Mouse (Mus musculus) megakaryocyte, embryonic 14.5 days (primary cell): ENCODE measurements at regions not wholly inside any gene's neighbourhood (a gene's known extent, or its start where the extent isn't known, plus 50 kb on each side); places are given as distances from the start of the nearest gene placed in this dataset.

Source experiments
- H3K27me3 ChIP-seq: replicated peaks from 2 replicates; pipeline ENCODE3; 2012; ENCODE audit warnings: inconsistent platforms
- H3K36me3 ChIP-seq: replicated peaks from 2 replicates; pipeline ENCODE3; 2012; ENCODE audit warnings: low read length, inconsistent platforms, mixed read lengths
- H3K4me1 ChIP-seq: 2 replicates; pipeline ENCODE4 v1.6.1; 2012; ENCODE audit warnings: inconsistent platforms
- H3K4me3 ChIP-seq: replicated peaks from 2 replicates; pipeline ENCODE3; 2012; ENCODE audit warnings: moderate library complexity, mild to moderate bottlenecking, inconsistent platforms
- H3K9me3 ChIP-seq: 2 replicates; pipeline ENCODE4 v1.6.1; 2012; ENCODE audit warnings: inconsistent platforms
- FLI1 ChIP-seq: IDR thresholded peaks from 2 replicates; pipeline ENCODE4 v1.6.1; 2012; ENCODE audit warnings: low read length, inconsistent platforms, mixed read lengths
- GATA1 ChIP-seq: IDR thresholded peaks from 3 replicates; pipeline ENCODE4 v1.6.1; 2012; ENCODE audit warnings: mixed read lengths, low read length, inconsistent platforms, borderline replicate concordance

- H3K4me3 ChIP-seq = no peak overlapping the region
- no peaks in the 10 kb centered on the region for H3K4me1 ChIP-seq
- H3K36me3 ChIP-seq = no peaks in the 10 kb centered on the region
- no peaks in the 10 kb centered on the region; the same call in 1 of the 2 replicates for H3K9me3 ChIP-seq
- no peaks in the 10 kb centered on the region for H3K27me3 ChIP-seq
- TF ChIP-seq FLI1 (no peak), GATA1 (no peak)
Observed at GRCm38 (mm10) chr13:110490166-110490565, 95.3 kb downstream of the Plk2 start.

DNA sequence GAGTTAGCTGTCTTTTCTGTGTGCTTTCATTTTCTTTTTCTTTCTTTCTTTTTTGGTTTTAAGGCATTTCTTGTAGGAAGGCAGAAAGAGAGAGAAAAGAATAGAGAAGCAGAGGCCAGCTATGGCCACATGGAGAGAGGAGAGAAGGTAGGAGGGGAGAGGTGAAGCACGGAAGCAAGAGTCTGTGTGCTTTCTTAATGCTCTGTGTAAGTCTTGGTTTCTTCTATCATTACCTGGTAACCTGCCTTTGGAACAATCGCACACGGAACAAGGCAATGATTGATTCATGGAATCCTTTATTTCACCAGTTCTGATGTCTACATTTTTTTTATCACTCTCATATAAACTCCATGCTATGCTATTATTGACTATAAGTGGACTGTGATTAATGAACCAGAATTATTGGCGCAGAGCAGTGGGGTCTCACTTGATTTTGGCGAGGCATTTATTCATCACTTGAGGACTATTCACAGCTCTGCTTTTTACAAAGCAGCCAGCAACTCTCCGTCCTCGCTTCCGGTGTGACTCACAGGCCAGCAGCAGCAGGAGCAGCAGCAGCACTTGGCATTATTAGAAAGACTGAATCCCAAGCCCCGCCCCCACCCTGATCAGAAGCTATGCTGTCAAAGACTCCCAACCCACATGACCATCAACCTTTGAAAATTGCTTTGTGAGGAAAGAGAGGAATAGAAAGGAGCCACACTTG is 97.6 kb downstream of the Plk2 start:
- Histone ChIP-seq H3K27me3 (no peaks in the 10 kb centered on the region), H3K4me3 (no peak overlapping the region), H3K9me3 (no peaks in the 10 kb centered on the region; the same call in 1 of the 2 replicates), H3K4me1 (no peaks in the 10 kb centered on the region), H3K36me3 (no peaks in the 10 kb centered on the region)
- TF ChIP-seq FLI1 (no peak), GATA1 (no peak)

- Histone ChIP-seq H3K4me1 (no peaks in the 10 kb centered on the region), H3K9me3 (no peaks in the 10 kb centered on the region; the same call in 1 of the 2 replicates)
- no peak for TF ChIP-seq GATA1
- TF ChIP-seq FLI1 = no peak
Observed at GRCm38 (mm10) chr13:110493002-110493552, 98.2 kb downstream of the Plk2 start.

GRCm38 (mm10) chr13:110497461-110497860 is 102.6 kb downstream of the Plk2 start:
- Histone ChIP-seq H3K4me3 (no peak overlapping the region), H3K27me3 (no peaks in the 10 kb centered on the region)
- TF ChIP-seq GATA1 = no peak
- no peak for TF ChIP-seq FLI1

More at GRCm38 (mm10) chr13:110493002-110493552, 98.2 kb downstream of the Plk2 start:
- Histone ChIP-seq H3K27me3 (no peaks in the 10 kb centered on the region), H3K36me3 (no peaks in the 10 kb centered on the region), H3K4me3 (no peak overlapping the region)

GRCm38 (mm10) chr13:110507814-110508362 is 113.0 kb downstream of the Plk2 start:
- Histone ChIP-seq H3K4me3 (no peak overlapping the region), H3K36me3 (no peaks in the 10 kb centered on the region), H3K4me1 (no peaks in the 10 kb centered on the region), H3K27me3 (no peaks in the 10 kb centered on the region), H3K9me3 (peaks cover 7% of the 10 kb centered on the region)
- TF ChIP-seq FLI1 = no peak

More at GRCm38 (mm10) chr13:110497461-110497860, 102.6 kb downstream of the Plk2 start:
- no peaks in the 10 kb centered on the region for H3K36me3 ChIP-seq
- H3K4me1 ChIP-seq = no peaks in the 10 kb centered on the region
- no peaks in the 10 kb centered on the region for H3K9me3 ChIP-seq

DNA sequence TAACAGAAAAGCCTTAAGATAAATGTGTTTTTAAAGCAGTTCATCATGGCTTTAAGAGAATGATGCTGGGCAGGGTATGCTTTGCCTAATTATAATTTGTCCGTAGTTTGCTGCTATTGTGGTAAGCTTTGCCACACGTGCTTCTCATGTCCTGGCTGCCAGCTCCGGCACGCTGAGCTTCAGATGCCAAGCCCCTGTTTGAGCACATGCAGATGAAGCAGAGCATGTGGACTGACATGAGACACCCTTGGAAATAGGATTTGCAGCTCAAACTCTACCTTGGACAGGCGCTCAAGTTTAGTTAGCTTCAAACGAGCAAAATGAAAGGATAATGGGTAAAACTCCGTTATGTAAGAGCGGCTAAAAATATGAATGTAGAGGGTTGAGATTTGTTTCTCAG is 123.1 kb downstream of the Plk2 start:
- TF ChIP-seq GATA1 (no peak), FLI1 (no peak)
- Histone ChIP-seq H3K9me3 (peaks cover under 1% of the 10 kb centered on the region), H3K4me1 (no peaks in the 10 kb centered on the region), H3K27me3 (peaks cover 2% of the 10 kb centered on the region), H3K4me3 (no peak overlapping the region), H3K36me3 (no peaks in the 10 kb centered on the region)

- no peak overlapping the region for H3K4me3 ChIP-seq
- H3K36me3 ChIP-seq = no peaks in the 10 kb centered on the region
- TF ChIP-seq GATA1 (no peak), FLI1 (no peak)
- peaks cover under 1% of the 10 kb centered on the region for H3K27me3 ChIP-seq
- H3K4me1 ChIP-seq = no peaks in the 10 kb centered on the region
- peaks cover 4% of the 10 kb centered on the region for H3K9me3 ChIP-seq
Observed at GRCm38 (mm10) chr13:110522974-110523373, 128.1 kb downstream of the Plk2 start.

- Histone ChIP-seq H3K4me3 (no peak overlapping the region), H3K9me3 (peaks cover 4% of the 10 kb centered on the region), H3K36me3 (no peaks in the 10 kb centered on the region), H3K4me1 (no peaks in the 10 kb centered on the region), H3K27me3 (no peaks in the 10 kb centered on the region)
- TF ChIP-seq GATA1 = no peak
- no peak for TF ChIP-seq FLI1
Observed at GRCm38 (mm10) chr13:110527681-110528080, 132.8 kb downstream of the Plk2 start.

DNA sequence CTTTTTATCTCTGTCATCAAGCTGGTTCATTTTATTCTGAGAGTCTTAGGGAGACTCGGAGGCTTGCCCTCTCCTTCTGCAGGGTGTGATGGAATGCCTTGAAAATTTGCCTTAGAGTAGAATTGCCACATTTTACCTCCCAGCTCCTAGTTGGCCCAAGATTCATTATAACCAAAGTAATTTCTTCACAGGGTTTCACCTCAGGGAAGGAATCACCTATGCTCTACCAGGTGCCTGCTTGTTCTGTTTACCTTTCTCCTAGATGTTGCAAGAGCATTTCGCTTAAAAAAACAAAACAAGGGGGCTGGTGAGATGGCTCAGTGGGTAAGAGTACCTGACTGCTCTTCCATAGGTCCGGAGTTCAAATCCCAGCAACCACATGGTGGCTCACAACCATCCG is 134.8 kb downstream of the Plk2 start:
- no peak overlapping the region for H3K4me3 ChIP-seq
- no peaks in the 10 kb centered on the region for H3K27me3 ChIP-seq
- H3K9me3 ChIP-seq = no peaks in the 10 kb centered on the region
- TF ChIP-seq FLI1 (no peak), GATA1 (no peak)
- 0 out of 2 replicates have a peak, but pooled peaks cover 4% of the 10 kb centered on the region for H3K4me1 ChIP-seq
- no peaks in the 10 kb centered on the region for H3K36me3 ChIP-seq

GRCm38 (mm10) chr13:110534320-110534764 is 139.5 kb downstream of the Plk2 start:
- peaks cover 10% of the 10 kb centered on the region for H3K4me1 ChIP-seq
- TF ChIP-seq GATA1 (no peak), FLI1 (no peak)
- no peaks in the 10 kb centered on the region for H3K27me3 ChIP-seq
- H3K9me3 ChIP-seq = no peaks in the 10 kb centered on the region
- H3K4me3 ChIP-seq = no peak overlapping the region
- H3K36me3 ChIP-seq = no peaks in the 10 kb centered on the region
